Mouse (Mus musculus): ENCODE measurements at regions not wholly inside any gene's neighbourhood (a gene's known extent, or its start where the extent isn't known, plus 50 kb on each side); places are given as distances from the start of the nearest gene placed in this dataset.

DNA sequence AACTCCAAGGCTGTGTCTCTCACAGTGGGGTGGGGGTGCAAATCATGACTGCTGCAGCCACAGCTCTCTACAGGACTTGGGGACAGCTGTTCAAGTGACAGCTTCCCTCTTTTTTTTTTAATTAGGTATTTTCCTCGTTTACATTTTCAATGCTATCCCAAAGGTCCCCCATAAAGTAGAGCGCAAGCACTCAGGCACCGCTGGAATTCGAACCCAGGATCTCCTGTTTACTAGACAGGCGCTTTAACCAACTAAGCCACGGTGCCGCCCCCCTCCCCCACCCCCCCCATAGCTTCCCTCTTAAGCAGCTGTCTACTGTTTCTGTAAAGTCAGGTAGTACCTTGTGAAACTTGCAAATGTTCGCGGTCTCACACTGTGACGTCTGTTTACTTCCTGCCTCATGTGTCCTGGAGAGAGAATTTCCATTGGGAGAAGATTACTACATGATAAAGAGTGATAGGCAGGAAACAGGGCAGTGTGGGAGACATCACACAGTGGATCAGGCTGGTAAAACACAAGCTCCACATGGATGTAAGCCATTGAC, 324.7 kb downstream of the 1700129C05Rik start:
- DNase-seq (ENCODE audit: low spot score) = no peak

GRCm38 (mm10) chr14:58816540-58816876, 326.2 kb downstream of the 1700129C05Rik start:
- DNase-seq (ENCODE audit: low spot score) = no peak

- DNase-seq (ENCODE audit: low spot score) = no peak
Measured at GRCm38 (mm10) chr14:58815616-58816539, 326.8 kb downstream of the 1700129C05Rik start.

DNA sequence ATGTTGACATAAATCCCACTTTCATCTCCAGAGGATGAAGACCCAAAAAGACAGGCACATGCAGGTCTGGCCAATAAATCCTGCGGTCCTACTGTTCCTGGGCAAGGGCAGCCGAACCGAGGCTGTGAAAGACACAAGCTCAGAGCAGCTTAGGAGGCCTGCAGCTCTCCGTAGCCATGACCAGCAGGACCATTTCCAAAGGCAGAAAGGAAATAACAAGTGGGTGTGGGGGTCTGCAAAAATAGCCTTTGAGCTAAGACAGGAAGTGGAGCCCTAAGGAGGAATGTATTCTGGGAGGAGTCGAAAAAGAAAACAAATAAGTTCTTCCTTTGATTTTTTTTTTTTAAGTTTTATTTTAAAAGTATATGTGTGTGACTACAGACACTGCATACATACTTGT, 330.1 kb downstream of the 1700129C05Rik start:
- DNase-seq (ENCODE audit: low spot score) = no peak

- no peak for DNase-seq (ENCODE audit: low spot score)
Measured at GRCm38 (mm10) chr14:58801402-58801861, 341.3 kb downstream of the 1700129C05Rik start.

DNA sequence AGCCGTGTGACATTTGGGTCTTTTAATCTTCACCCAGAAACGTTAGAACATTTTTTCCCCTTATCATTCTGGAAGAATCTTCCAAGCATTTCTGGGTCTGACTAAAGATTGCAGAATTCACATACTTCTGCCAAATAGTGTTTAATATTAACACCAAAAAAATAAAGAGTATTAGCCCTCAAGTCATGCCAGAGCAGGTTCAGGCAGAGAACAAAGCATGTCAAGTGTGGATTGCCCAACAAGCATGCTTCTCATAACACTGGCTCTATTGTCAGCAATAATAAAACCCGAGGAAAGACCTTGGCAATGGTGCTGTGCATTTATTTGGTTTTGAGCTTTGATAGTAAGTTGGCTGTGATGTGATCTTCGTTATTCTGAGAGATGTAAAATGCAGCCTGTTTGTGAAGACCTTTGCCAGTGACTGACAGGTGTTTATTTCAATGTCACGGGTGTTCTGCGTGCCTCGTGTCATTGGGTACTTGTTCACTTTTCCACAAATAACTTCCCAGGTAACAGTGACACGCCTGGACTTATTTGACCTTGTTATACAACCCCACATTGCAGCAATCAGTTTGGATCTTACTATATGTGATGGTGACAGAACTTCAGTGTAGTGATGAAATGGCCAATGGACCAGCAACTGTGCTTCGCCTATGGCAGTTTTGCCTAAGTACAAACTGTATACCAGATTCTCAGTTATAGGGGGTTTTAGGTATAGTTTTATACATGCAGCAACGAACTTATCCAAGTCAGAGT, 354.3 kb downstream of the 1700129C05Rik start:
- DNase-seq (ENCODE audit: low spot score) = no peak

DNA sequence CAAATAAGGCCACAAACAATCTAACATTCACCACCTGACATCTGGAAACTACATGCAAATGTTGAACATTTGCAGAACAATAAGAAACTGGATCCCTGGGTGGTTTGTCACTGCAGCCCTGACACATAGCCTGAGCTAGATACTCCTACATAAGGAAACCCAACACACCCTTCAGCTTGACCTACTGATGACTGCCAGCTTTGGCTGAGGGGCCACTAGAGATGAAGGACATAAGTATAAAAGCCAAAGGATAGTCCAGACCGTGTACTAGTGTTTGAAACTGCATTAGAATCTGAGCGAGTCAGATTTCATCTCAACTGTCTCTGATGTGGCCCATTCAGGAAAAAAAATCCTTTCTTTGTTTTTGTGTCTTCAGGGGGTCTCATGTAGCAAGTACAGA, 355.1 kb downstream of the 1700129C05Rik start:
- no peak for DNase-seq (ENCODE audit: low spot score)

GRCm38 (mm10) chr14:58786791-58787491, 355.8 kb downstream of the 1700129C05Rik start:
- no peak for DNase-seq (ENCODE audit: low spot score)

GRCm38 (mm10) chr14:58783201-58783600, 359.5 kb downstream of the 1700129C05Rik start:
- no peak for DNase-seq (ENCODE audit: low spot score)

- DNase-seq (ENCODE audit: low spot score) = no peak
Measured at GRCm38 (mm10) chr14:58780306-58780705, 362.4 kb downstream of the 1700129C05Rik start.

GRCm38 (mm10) chr14:58778675-58779074, 364.0 kb downstream of the 1700129C05Rik start:
- no peak for DNase-seq (ENCODE audit: low spot score)

GRCm38 (mm10) chr14:58761291-58761690, 381.4 kb downstream of the 1700129C05Rik start:
- no peak for DNase-seq (ENCODE audit: low spot score)

- no peak for DNase-seq (ENCODE audit: low spot score)
Measured at GRCm38 (mm10) chr14:58759759-58760158, 382.9 kb downstream of the 1700129C05Rik start.

GRCm38 (mm10) chr14:58753781-58754180, 388.9 kb downstream of the 1700129C05Rik start:
- DNase-seq (ENCODE audit: low spot score) = no peak

DNA sequence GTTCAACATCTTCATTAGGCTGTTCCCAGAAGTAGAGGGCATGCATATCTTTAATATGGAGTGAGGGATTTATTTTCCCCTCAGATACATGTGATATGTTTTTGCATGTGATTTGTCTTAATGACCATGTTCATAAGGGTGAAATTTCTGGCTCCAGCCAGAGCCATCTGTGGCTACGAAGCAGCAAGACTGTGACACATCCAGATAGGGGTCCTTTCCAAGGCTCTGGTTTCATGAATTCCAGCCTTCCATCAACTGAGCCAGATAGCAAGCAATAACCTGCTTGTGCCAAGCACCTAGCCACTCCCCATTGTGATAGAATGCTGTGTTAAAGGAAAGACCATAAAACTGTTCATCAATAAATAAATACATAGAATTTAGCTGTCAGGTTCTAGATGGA, 389.6 kb downstream of the 1700129C05Rik start:
- DNase-seq (ENCODE audit: low spot score) = no peak

DNA sequence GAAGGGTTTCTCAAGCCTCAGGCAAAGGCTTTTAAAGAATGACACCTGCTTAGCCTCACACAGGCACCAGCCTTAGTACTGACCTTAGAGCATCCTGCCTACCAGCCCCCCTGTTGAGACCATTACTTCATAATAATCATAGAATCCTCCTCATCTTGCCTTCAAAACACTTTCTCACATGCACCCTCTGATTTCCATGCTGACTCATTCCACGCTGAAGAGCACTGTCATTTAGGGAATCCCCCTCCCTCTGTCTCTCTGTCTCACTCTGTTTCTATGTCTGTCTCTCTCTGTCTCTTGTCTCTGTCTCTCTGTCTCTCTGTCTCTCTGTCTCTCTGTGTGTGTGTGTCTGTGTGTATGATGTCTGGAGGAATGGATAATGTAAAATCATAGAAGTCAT, 416.3 kb downstream of the 1700129C05Rik start:
- DNase-seq (ENCODE audit: low spot score) = no peak

GRCm38 (mm10) chr14:58714856-58715255, 427.8 kb downstream of the 1700129C05Rik start:
- DNase-seq (ENCODE audit: low spot score) = no peak

DNA sequence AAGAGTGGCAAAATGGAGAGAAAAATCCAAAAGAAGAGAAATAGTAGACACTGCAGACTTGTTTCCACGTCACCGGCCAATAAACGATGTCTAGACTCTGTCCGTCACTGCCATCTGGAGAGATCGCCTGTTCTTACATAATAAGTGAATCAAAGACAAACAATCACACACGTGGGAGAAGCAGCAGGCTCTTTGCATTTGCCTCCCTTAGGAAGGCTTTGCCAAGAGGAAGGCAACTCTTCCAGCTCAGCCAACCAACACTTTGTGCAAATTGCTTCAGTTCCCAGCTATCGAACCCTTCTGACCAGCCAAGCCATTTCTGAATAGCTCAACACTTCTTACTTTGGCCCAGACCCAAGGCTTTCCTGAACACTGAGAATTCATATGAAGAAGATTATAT, 432.8 kb downstream of the 1700129C05Rik start:
- DNase-seq (ENCODE audit: low spot score) = peak; percentile 1

DNA sequence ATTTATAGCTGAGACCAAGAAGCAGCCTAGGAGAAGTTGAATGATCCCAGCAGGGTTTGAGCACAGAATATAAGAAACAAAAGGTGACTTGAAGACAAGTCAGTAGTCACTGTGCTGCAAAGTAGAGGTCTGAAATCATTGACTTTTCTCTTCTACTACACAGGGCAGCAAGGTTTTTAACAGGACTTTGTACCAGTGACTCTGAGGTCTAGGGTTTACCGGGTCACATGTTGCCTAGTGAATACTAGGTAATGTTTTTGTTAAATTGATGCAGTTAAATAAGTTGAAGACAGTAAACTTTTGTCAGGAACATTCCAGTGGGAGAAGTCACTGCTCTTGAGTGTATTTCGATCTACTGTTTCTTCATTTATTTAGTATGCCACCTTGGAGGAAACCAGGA, 433.4 kb downstream of the 1700129C05Rik start:
- no peak for DNase-seq (ENCODE audit: low spot score)

DNA sequence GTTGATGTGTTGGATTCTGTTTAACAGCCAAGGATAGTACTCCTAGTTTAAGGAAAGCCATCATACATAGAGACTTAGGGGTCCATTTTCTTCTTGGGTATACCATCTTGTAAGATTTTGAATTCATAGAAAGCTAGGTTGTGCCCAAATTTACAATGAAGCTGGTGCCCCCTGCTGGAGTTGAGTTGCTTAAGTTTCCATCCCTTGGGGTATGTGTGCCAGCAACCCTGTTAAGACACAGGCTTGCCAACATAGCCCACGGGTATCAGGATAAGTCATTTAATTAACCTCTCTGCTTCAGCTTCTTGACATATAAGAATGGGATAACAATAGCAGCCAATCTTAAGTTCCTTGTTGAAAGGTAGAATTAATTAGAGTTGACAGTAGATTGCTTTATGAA, 440.9 kb downstream of the 1700129C05Rik start:
- DNase-seq (ENCODE audit: low spot score) = peak; percentile 46

DNA sequence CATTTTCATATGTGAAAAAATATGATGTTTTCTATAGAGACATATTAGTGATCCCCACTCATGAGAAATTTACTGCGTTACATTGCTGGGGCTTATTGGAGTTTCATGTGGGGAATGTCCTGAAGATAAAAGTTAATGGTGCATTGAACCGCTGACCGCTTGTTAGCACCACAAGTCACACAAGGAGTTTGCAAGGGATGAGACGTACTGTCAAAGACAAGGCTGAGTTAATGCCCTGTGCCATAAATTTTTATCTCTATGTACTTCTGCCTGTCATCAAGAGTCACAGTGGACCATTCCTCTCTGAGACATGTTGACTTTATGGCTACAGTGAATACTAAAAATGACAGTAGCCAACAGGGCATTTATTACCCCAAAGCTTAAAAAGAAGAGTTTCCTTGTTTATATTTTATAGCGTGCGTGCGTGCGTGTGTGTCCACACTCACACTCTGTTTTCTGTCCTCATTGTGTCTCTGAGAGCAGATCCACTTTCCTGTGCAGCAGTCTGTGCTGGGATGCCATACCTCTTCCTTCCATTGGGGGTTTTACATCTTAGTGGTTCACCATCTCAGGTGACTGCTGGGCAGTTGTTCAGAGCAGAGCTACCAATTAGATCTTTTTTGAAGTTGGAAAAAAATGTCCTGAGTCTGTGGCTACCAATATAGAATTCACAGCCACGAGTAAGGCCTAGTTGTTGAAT, 451.4 kb downstream of the 1700129C05Rik start:
- DNase-seq (ENCODE audit: low spot score) = no peak

DNA sequence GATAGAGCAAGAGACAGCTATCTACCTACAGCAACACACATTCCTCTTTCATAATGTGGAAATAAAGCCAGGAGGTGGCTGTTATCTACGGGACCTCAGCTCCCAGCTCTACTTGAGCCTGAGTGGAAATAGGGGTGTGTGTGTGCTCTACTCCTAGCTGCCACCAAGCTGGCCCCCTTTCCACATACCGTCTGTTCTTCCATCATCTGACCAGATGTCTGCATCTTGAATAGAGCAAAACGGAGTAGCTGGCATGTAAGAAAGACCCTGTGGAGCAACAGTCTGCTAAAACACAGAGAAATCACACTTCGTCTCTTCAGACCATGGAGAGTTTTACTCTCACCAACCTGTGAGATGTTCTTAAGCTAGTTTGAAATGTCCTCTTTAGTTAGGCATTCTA, 454.9 kb downstream of the 1700129C05Rik start:
- DNase-seq (ENCODE audit: low spot score) = no peak

Data from ovary, postnatal 14 days (tissue).